9 mouse cellular contexts compared by ENCODE assay signal in the genomic region with DNA sequence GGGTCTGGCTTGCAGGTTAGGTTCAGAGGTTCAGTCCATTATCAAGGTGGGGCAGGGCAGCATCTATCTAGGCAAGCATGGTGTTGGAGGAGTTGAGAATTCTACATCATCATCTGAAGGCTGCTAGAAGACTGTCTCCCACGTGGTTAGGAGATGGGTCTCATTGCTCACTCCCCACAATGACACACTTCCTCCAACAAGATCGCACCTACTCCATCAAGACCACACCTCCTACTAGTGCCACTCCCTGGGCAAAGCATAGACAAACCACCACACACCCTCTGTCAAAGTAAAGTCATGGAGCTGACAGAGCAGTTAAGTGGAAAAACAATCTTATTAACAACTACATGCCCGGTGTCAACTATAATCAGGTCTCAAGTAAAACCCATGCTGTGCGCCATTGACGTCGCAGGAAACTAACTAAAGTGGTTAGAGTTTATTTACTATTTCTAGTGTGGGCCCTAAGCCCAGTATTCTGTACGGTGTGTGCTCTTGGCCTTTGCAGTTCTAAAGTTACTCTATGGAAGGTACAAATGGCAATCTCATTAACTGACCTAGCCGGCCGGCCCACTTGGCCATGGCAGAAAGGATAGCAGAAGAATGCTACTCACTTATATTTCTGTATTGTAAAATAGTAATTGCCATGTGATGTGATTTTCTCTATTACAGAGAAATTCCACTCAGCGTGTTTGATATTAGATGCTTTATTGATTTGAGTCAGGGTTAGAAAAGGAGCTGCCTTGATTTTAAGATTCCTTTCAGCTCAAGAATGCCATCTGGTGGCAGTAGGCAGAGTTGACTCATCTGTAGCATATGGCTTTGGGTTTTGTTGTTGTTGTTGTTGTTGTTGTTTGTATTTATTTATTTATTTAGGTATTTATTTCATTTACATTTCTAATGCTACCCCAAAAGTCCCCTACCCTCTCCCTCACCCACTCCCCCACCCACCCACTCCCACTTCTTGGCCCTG. TPM values are rescaled to one million over a fixed set of nuclear protein-coding genes. Genes with fewer than 3 reads are reported as not detected.
DNase-seq lines count a peak whose midpoint lies in the region; ATAC-seq lines count a peak whose summit lies in the region.
"Had no signal": no experiment of that assay in that cellular context is flagged by ENCODE, and none has a peak within 500 bp of the region (broad histone marks: within the 10 kb centered on the region; RNA-seq: fewer than 3 reads in every experiment).

No protein-coding gene starts in this region.

- ATAC-seq in frontal cortex, adult (ENCODE audit: low TSS enrichment), result 0 out of 2 replicates have a peak, but pooled peaks have one; percentile 67
- peak; percentile 37; the same call in 1 of the 2 replicates for ATAC-seq in midbrain, embryonic 15.5 days (replicated peaks)
- ATAC-seq in midbrain, embryonic 11.5 days (ENCODE audit: low FRiP score), result no peak

- no peaks in the 10 kb centered on the region for H3K9me3 ChIP-seq in midbrain, embryonic 15.5 days
- H3K9me3 ChIP-seq in midbrain, embryonic 11.5 days (ENCODE audit: control insufficient read depth, low read length), result no peaks in the 10 kb centered on the region

- no peak overlapping the region for H3K9ac ChIP-seq in midbrain, embryonic 15.5 days
- H3K9ac ChIP-seq in midbrain, embryonic 11.5 days (ENCODE audit: low read length), result no peak overlapping the region

- H3K4me3 ChIP-seq in midbrain, embryonic 15.5 days, result no peak overlapping the region
- H3K4me3 ChIP-seq in midbrain, embryonic 11.5 days (ENCODE audit: low read depth, low read length), result no peak overlapping the region

- no peak overlapping the region for H3K4me2 ChIP-seq in midbrain, embryonic 15.5 days
- no peak overlapping the region for H3K4me2 ChIP-seq in midbrain, embryonic 11.5 days

- no peak for DNase-seq in frontal cortex, postnatal 10 days (ENCODE audit: low spot score in 2 of 2)
- no peak for DNase-seq in midbrain, embryonic 11.5 days (ENCODE audit: low spot score, missing footprints)
- DNase-seq in c-Kit-negative CD71-positive TER-119-positive erythroid progenitor cells, embryonic 14.5 days (ENCODE audit: low read depth, low spot score), result peak; percentile 45
- peak; percentile 32 for DNase-seq in heart, postnatal 4 days
- peak; percentile 66 to 82 for DNase-seq in natural killer cell, adult 2 months (ENCODE audit: low spot score in 2 of 2)
- no peak for DNase-seq in gastrocnemius, postnatal 4 days (ENCODE audit: low spot score in 2 of 2)

- 89% methylated on average over 10 of the region's 10 CpGs for WGBS in midbrain, embryonic 15.5 days
- WGBS in midbrain, embryonic 11.5 days, result 87% methylated on average over 10 of the region's 10 CpGs

- no peaks in the 10 kb centered on the region for H3K4me1 ChIP-seq in midbrain, embryonic 15.5 days
- H3K4me1 ChIP-seq in midbrain, embryonic 11.5 days (ENCODE audit: control insufficient read depth, insufficient read depth, low read length), result no peaks in the 10 kb centered on the region

- no peak overlapping the region for H3K27ac ChIP-seq in midbrain, embryonic 15.5 days
- H3K27ac ChIP-seq in midbrain, embryonic 11.5 days (ENCODE audit: low read depth, low read length), result no peak overlapping the region

- no peaks in the 10 kb centered on the region for H3K27me3 ChIP-seq in midbrain, embryonic 15.5 days (replicated peaks)
- H3K27me3 ChIP-seq in midbrain, embryonic 11.5 days (ENCODE audit: control insufficient read depth, insufficient read depth, low read length), result no peaks in the 10 kb centered on the region

- H3K36me3 ChIP-seq in midbrain, embryonic 15.5 days (replicated peaks), result 0 out of 2 replicates have a peak, but pooled peaks cover 5% of the 10 kb centered on the region
- H3K36me3 ChIP-seq in midbrain, embryonic 11.5 days (ENCODE audit: control insufficient read depth, insufficient read depth, low read length), result peaks cover 5% of the 10 kb centered on the region; the same call in 1 of the 2 replicates

RNA-seq across cellular contexts. Expression of gene Spice1, which starts 15.3 kb away (rescaled TPM):
- 13.3 and 14.8 TPM in 2 replicates for polyA plus RNA-seq in midbrain, embryonic 15.5 days (2015; fragmentation: Nextera tagmentation; extraction: Ambion mirVana)
- 36.8 and 38.5 TPM in 2 replicates for polyA plus RNA-seq in midbrain, embryonic 11.5 days (2014; fragmentation: Nextera tagmentation; extraction: Ambion mirVana)
- 10 to 100 TPM in 1 of 2 experiments, 1 to 10 TPM in 1; 9.6 to 10.8 TPM for total RNA-seq in heart, postnatal 4 days (2021)
- total RNA-seq in gastrocnemius, postnatal 4 days (2021), result 10 to 100 TPM; 12.7 TPM

RNA-seq across cellular contexts. Expression of gene Sidt1, which starts 29.2 kb away (rescaled TPM):
- 12.3 and 14.3 TPM in 2 replicates for polyA plus RNA-seq in midbrain, embryonic 15.5 days (2015; fragmentation: Nextera tagmentation; extraction: Ambion mirVana)
- polyA plus RNA-seq in midbrain, embryonic 11.5 days (2014; fragmentation: Nextera tagmentation; extraction: Ambion mirVana), result 0.15 and 0.31 TPM in 2 replicates
- under 1 TPM; 0.21 to 0.25 TPM for total RNA-seq in heart, postnatal 4 days (2021)
- total RNA-seq in gastrocnemius, postnatal 4 days (2021), result under 1 TPM; 0.29 to 0.93 TPM

RNA-seq across cellular contexts. Expression of gene Cfap44, which starts 32.4 kb away (rescaled TPM):
- 6.3 TPM in 2 replicates for polyA plus RNA-seq in midbrain, embryonic 15.5 days (2015; fragmentation: Nextera tagmentation; extraction: Ambion mirVana)
- 0.89 and 1.5 TPM in 2 replicates for polyA plus RNA-seq in midbrain, embryonic 11.5 days (2014; fragmentation: Nextera tagmentation; extraction: Ambion mirVana)
- not detected for total RNA-seq in heart, postnatal 4 days (2021)
- under 1 TPM; 0.05 to 0.16 TPM for total RNA-seq in gastrocnemius, postnatal 4 days (2021)
- total RNA-seq: heart, postnatal 10 days had no signal

Comparison
In these comparisons a context has a peak if more than half of its experiments do, and no peak if none do; other contexts are left out.
1. DNase-seq: peak in c-Kit-negative CD71-positive TER-119-positive erythroid progenitor cells, embryonic 14.5 days (single experiment), heart, postnatal 4 days (single experiment) and natural killer cell, adult 2 months (2 of 2); none in frontal cortex, postnatal 10 days (0 of 2), midbrain, embryonic 11.5 days (single experiment) and gastrocnemius, postnatal 4 days (0 of 2).